In genomic region chr13:10023112-10023511, GRCm38 (mm10) we compare ENCODE assay signal across 29 mouse cellular contexts.
DNase-seq lines count a peak whose midpoint lies in the region; ATAC-seq lines count a peak whose summit lies in the region.
"Had no signal": no experiment of that assay in that cellular context is flagged by ENCODE, and none has a peak within 500 bp of the region (broad histone marks: within the 10 kb centered on the region; RNA-seq: fewer than 3 reads in every experiment).

No protein-coding gene starts in this region.

- peaks cover 3% of the 10 kb centered on the region; the same call in 1 of the 2 replicates for H3K4me1 ChIP-seq in midbrain, embryonic 12.5 days
- H3K4me1 ChIP-seq in midbrain, embryonic 10.5 days: no peaks in the 10 kb centered on the region
- no peaks in the 10 kb centered on the region for H3K4me1 ChIP-seq in midbrain, embryonic 15.5 days
- H3K4me1 ChIP-seq: embryonic facial prominence, embryonic 10.5 days; embryonic facial prominence, embryonic 13.5 days; forebrain, embryonic 12.5 days; hindbrain, embryonic 12.5 days; intestine, embryonic 15.5 days had no signal

- H3K4me3 ChIP-seq in midbrain, embryonic 12.5 days: no peak overlapping the region
- H3K4me3 ChIP-seq in midbrain, embryonic 10.5 days: no peak overlapping the region
- H3K4me3 ChIP-seq in midbrain, embryonic 15.5 days: no peak overlapping the region
- H3K4me3 ChIP-seq: embryonic facial prominence, embryonic 10.5 days; embryonic facial prominence, embryonic 13.5 days; erythroblast, embryonic 14.5 days; forebrain, embryonic 12.5 days; gastrocnemius, adult 2 months; hindbrain, embryonic 12.5 days; intestine, embryonic 15.5 days had no signal

- H3K9me3 ChIP-seq in midbrain, embryonic 12.5 days: no peaks in the 10 kb centered on the region
- no peaks in the 10 kb centered on the region for H3K9me3 ChIP-seq in midbrain, embryonic 10.5 days (replicated peaks)
- H3K9me3 ChIP-seq in midbrain, embryonic 15.5 days: no peaks in the 10 kb centered on the region
- H3K9me3 ChIP-seq: embryonic facial prominence, embryonic 10.5 days; embryonic facial prominence, embryonic 13.5 days; forebrain, embryonic 12.5 days; G1E; hindbrain, embryonic 12.5 days; intestine, embryonic 15.5 days had no signal

- H3K36me3 ChIP-seq in midbrain, embryonic 12.5 days: no peaks in the 10 kb centered on the region
- no peaks in the 10 kb centered on the region for H3K36me3 ChIP-seq in midbrain, embryonic 10.5 days
- no peaks in the 10 kb centered on the region for H3K36me3 ChIP-seq in midbrain, embryonic 15.5 days (replicated peaks)
- H3K36me3 ChIP-seq: embryonic facial prominence, embryonic 10.5 days; embryonic facial prominence, embryonic 13.5 days; forebrain, embryonic 12.5 days; G1E; hindbrain, embryonic 12.5 days; intestine, embryonic 15.5 days had no signal

- 71% methylated on average over 2 of the region's 2 CpGs for WGBS in midbrain, embryonic 12.5 days
- 81% methylated on average over 2 of the region's 2 CpGs for WGBS in midbrain, embryonic 10.5 days
- 65% methylated on average over 2 of the region's 2 CpGs for WGBS in midbrain, embryonic 15.5 days

- no peak overlapping the region for H3K27ac ChIP-seq in midbrain, embryonic 12.5 days (replicated peaks)
- H3K27ac ChIP-seq in midbrain, embryonic 10.5 days (replicated peaks): no peak overlapping the region
- H3K27ac ChIP-seq in midbrain, embryonic 15.5 days: no peak overlapping the region
- H3K27ac ChIP-seq: embryonic facial prominence, embryonic 10.5 days; embryonic facial prominence, embryonic 13.5 days; forebrain, embryonic 12.5 days; gastrocnemius, adult 2 months; hindbrain, embryonic 12.5 days; intestine, embryonic 15.5 days had no signal

- no peaks in the 10 kb centered on the region for H3K27me3 ChIP-seq in midbrain, embryonic 12.5 days
- no peaks in the 10 kb centered on the region for H3K27me3 ChIP-seq in midbrain, embryonic 10.5 days (ENCODE audit: low read depth, poor library complexity, severe bottlenecking)
- H3K27me3 ChIP-seq in midbrain, embryonic 15.5 days (replicated peaks): no peaks in the 10 kb centered on the region
- H3K27me3 ChIP-seq: CH12.LX; embryonic facial prominence, embryonic 13.5 days; forebrain, embryonic 12.5 days; hindbrain, embryonic 12.5 days; intestine, embryonic 15.5 days had no signal

- no peak overlapping the region for H3K4me2 ChIP-seq in midbrain, embryonic 12.5 days (replicated peaks)
- H3K4me2 ChIP-seq in midbrain, embryonic 15.5 days: no peak overlapping the region
- H3K4me2 ChIP-seq: embryonic facial prominence, embryonic 13.5 days; forebrain, embryonic 12.5 days; heart, embryonic 11.5 days; hindbrain, embryonic 12.5 days; intestine, embryonic 15.5 days had no signal

- ATAC-seq in frontal cortex, adult (ENCODE audit: low TSS enrichment): peak; percentile 60; the same call in 1 of the 2 replicates
- ATAC-seq in midbrain, embryonic 12.5 days (ENCODE audit: low FRiP score, low read depth): peak; percentile 53; the same call in 1 of the 2 replicates
- peak; percentile 63 for ATAC-seq in midbrain, embryonic 15.5 days (replicated peaks)
- ATAC-seq: intestine, embryonic 15.5 days; Patski had no signal

- no peak overlapping the region for H3K9ac ChIP-seq in midbrain, embryonic 12.5 days (replicated peaks)
- H3K9ac ChIP-seq in midbrain, embryonic 15.5 days: no peak overlapping the region
- H3K9ac ChIP-seq: embryonic facial prominence, embryonic 13.5 days; forebrain, embryonic 12.5 days; forebrain, postnatal 0 days; hindbrain, embryonic 12.5 days; intestine, embryonic 15.5 days had no signal

- DNase-seq in frontal cortex, postnatal 10 days (ENCODE audit: low spot score in 2 of 2): no peak
- no peak for DNase-seq in midbrain, embryonic 10.5 days (ENCODE audit: low spot score)
- peak; percentile 24 for DNase-seq in brain, adult 2 months (ENCODE audit: low read depth, low spot score)
- no peak for DNase-seq in gastrocnemius, adult 18-20 months (ENCODE audit: low spot score)
- no peak for DNase-seq in kidney, postnatal 10 days
- DNase-seq: adrenal gland, postnatal 14 days; B cell, adult 2 months; cerebellum, adult 11-12 months; cerebellum, adult 8-10 months; cerebellum, postnatal 10 days; cerebellum, postnatal 36 days; embryo, embryonic 11 days; forebrain, postnatal 0 days; gastrocnemius, adult 2 months; gastrocnemius, postnatal 14 days; heart, adult 11 months had no signal
